Mouse (Mus musculus): ENCODE data around the gene Slc5a8. TPM values are rescaled to one million over a fixed set of nuclear protein-coding genes. Genes with fewer than 3 reads are reported as not detected.
A peak's percentile ranks its signal among the peaks of the same experiment; 100 is the strongest.

Slc5a8 gene
- polyA plus RNA-seq, 1 experiment from 2014 or later: 18.5 TPM

- peaks cover 7% of the 10 kb centered on the region for H3K4me1 ChIP-seq (ENCODE audit: insufficient read depth, low read length)
- no peak overlapping the region for H3K4me2 ChIP-seq (replicated peaks; ENCODE audit: low read depth, low read length)
- no peak overlapping the region for H3K9ac ChIP-seq (replicated peaks; ENCODE audit: low read length)
- no peak overlapping the region for H3K27ac ChIP-seq (ENCODE audit: low read length)
- WGBS: 80% methylated on average over 2 of the region's 2 CpGs
- no peak for ATAC-seq (ENCODE audit: low FRiP score, low TSS enrichment)
- no peaks in the 10 kb centered on the region for H3K36me3 ChIP-seq (ENCODE audit: insufficient read depth, low read length)
- no peak overlapping the region for H3K4me3 ChIP-seq (ENCODE audit: low read length)
- H3K9me3 ChIP-seq (ENCODE audit: low read length): 0 out of 2 replicates have a peak, but pooled peaks cover 3% of the 10 kb centered on the region
- H3K27me3 ChIP-seq (ENCODE audit: insufficient read depth, low read length): peaks cover 30% of the 10 kb centered on the region
Measured at GRCm38 (mm10) chr10:88883721-88884120, 2.1 kb upstream of the Slc5a8 start.

- Histone ChIP-seq H3K4me1 (ENCODE audit: insufficient read depth, low read length) (peaks cover 7% of the 10 kb centered on the region), H3K27ac (ENCODE audit: low read length) (no peak overlapping the region), H3K9ac (replicated peaks; ENCODE audit: low read length) (no peak overlapping the region), H3K4me3 (ENCODE audit: low read length) (no peak overlapping the region), H3K36me3 (ENCODE audit: insufficient read depth, low read length) (no peaks in the 10 kb centered on the region), H3K4me2 (replicated peaks; ENCODE audit: low read depth, low read length) (no peak overlapping the region), H3K9me3 (ENCODE audit: low read length) (0 out of 2 replicates have a peak, but pooled peaks cover 3% of the 10 kb centered on the region), H3K27me3 (ENCODE audit: insufficient read depth, low read length) (peaks cover 30% of the 10 kb centered on the region)
- ATAC-seq (ENCODE audit: low FRiP score, low TSS enrichment): no peak
- 76% methylated on average over 6 of the region's 6 CpGs for WGBS
Measured at GRCm38 (mm10) chr10:88884836-88885235, 956 bp upstream of the Slc5a8 start.

- H3K27ac ChIP-seq (ENCODE audit: low read length): no peak overlapping the region
- H3K4me1 ChIP-seq (ENCODE audit: insufficient read depth, low read length): peaks cover 7% of the 10 kb centered on the region
- WGBS: 1% methylated on average over 32 of the region's 32 CpGs
- H3K9ac ChIP-seq (replicated peaks; ENCODE audit: low read length): no peak overlapping the region
- peak overlapping the region; percentile 55 for H3K4me2 ChIP-seq (replicated peaks; ENCODE audit: low read depth, low read length)
- H3K4me3 ChIP-seq (ENCODE audit: low read length): peak overlapping the region; percentile 35
- 0 out of 2 replicates have a peak, but pooled peaks cover 3% of the 10 kb centered on the region for H3K9me3 ChIP-seq (ENCODE audit: low read length)
- no peaks in the 10 kb centered on the region for H3K36me3 ChIP-seq (ENCODE audit: insufficient read depth, low read length)
- H3K27me3 ChIP-seq (ENCODE audit: insufficient read depth, low read length): peaks cover 30% of the 10 kb centered on the region
- peak; percentile 42; the same call in 1 of the 2 replicates for ATAC-seq (ENCODE audit: low FRiP score, low TSS enrichment)
Measured at GRCm38 (mm10) chr10:88886114-88886513, 322 bp downstream of the Slc5a8 start.

- Histone ChIP-seq H3K36me3 (ENCODE audit: insufficient read depth, low read length) (no peaks in the 10 kb centered on the region), H3K27ac (ENCODE audit: low read length) (no peak overlapping the region), H3K9ac (replicated peaks; ENCODE audit: low read length) (no peak overlapping the region), H3K27me3 (ENCODE audit: insufficient read depth, low read length) (peaks cover 30% of the 10 kb centered on the region), H3K4me3 (ENCODE audit: low read length) (no peak overlapping the region), H3K4me2 (replicated peaks; ENCODE audit: low read depth, low read length) (no peak overlapping the region), H3K9me3 (ENCODE audit: low read length) (0 out of 2 replicates have a peak, but pooled peaks cover 3% of the 10 kb centered on the region), H3K4me1 (ENCODE audit: insufficient read depth, low read length) (peaks cover 7% of the 10 kb centered on the region)
- 63% methylated on average over 2 of the region's 2 CpGs for WGBS
- no peak for ATAC-seq (ENCODE audit: low FRiP score, low TSS enrichment)
Measured at GRCm38 (mm10) chr10:88888376-88888775, 2.6 kb downstream of the Slc5a8 start.

DNA sequence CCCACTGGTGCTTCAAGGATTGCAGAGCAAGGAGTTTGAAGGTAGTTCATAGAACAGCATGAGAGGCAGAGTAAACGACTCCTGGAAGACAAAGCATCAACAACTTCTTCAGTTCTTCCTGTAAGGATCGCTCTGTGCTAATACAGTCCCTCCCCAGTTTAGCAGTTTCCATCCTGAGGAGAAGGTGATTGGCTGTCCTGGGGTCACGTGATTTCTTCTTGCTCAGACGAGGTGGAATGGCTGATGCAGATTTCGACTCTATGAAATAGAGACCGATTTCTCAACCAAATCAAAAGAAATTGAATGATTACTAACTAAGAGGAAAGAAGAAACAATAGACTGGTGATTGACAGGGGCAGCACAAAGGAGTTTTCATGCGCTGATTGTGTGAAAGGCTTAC lies 5.6 kb downstream of the Slc5a8 start:
- Histone ChIP-seq H3K4me2 (replicated peaks; ENCODE audit: low read depth, low read length) (no peak overlapping the region), H3K27ac (ENCODE audit: low read length) (no peak overlapping the region), H3K9me3 (ENCODE audit: low read length) (peaks cover 4% of the 10 kb centered on the region; the same call in 1 of the 2 replicates), H3K27me3 (ENCODE audit: insufficient read depth, low read length) (peaks cover 10% of the 10 kb centered on the region), H3K36me3 (ENCODE audit: insufficient read depth, low read length) (no peaks in the 10 kb centered on the region), H3K4me3 (ENCODE audit: low read length) (no peak overlapping the region), H3K4me1 (ENCODE audit: insufficient read depth, low read length) (no peaks in the 10 kb centered on the region), H3K9ac (replicated peaks; ENCODE audit: low read length) (no peak overlapping the region)
- ATAC-seq (ENCODE audit: low FRiP score, low TSS enrichment): no peak
- WGBS: 82% methylated on average over 7 of the region's 7 CpGs

GRCm38 (mm10) chr10:88892560-88893087 lies 6.8 kb downstream of the Slc5a8 start:
- Histone ChIP-seq H3K36me3 (ENCODE audit: insufficient read depth, low read length) (no peaks in the 10 kb centered on the region), H3K4me1 (ENCODE audit: insufficient read depth, low read length) (no peaks in the 10 kb centered on the region), H3K27me3 (ENCODE audit: insufficient read depth, low read length) (no peaks in the 10 kb centered on the region), H3K9me3 (ENCODE audit: low read length) (peaks cover 4% of the 10 kb centered on the region; the same call in 1 of the 2 replicates), H3K4me2 (replicated peaks; ENCODE audit: low read depth, low read length) (no peak overlapping the region), H3K9ac (replicated peaks; ENCODE audit: low read length) (no peak overlapping the region), H3K27ac (ENCODE audit: low read length) (no peak overlapping the region), H3K4me3 (ENCODE audit: low read length) (no peak overlapping the region)
- no peak for ATAC-seq (ENCODE audit: low FRiP score, low TSS enrichment)
- 78% methylated on average over 8 of the region's 8 CpGs for WGBS

DNA sequence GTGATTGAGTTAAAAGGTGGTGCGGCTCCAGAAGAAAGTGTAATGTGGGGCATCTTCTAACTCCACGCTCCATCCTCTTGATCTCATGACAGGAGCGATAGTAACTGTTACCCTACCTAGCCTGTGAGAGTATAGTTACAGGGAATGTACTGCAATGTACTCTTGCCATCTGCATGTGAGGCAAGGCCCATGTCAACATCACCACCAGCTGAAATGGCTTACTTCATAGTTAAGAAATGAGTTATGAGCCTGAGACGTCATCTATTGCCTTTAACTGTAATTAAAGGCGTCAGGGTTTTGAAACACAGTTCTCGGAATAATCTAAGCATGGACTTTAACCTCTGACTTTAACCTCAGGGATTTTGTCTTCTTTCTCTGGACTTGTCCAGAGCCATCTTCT lies 11.2 kb downstream of the Slc5a8 start:
- no peaks in the 10 kb centered on the region for H3K4me1 ChIP-seq (ENCODE audit: insufficient read depth, low read length)
- no peak overlapping the region for H3K4me3 ChIP-seq (ENCODE audit: low read length)
- no peak overlapping the region for H3K27ac ChIP-seq (ENCODE audit: low read length)
- no peaks in the 10 kb centered on the region for H3K36me3 ChIP-seq (ENCODE audit: insufficient read depth, low read length)
- H3K27me3 ChIP-seq (ENCODE audit: insufficient read depth, low read length): no peaks in the 10 kb centered on the region
- WGBS: 76% methylated on average over 6 of the region's 6 CpGs
- H3K9ac ChIP-seq (replicated peaks; ENCODE audit: low read length): no peak overlapping the region
- H3K4me2 ChIP-seq (replicated peaks; ENCODE audit: low read depth, low read length): no peak overlapping the region
- no peak for ATAC-seq (ENCODE audit: low FRiP score, low TSS enrichment)
- H3K9me3 ChIP-seq (ENCODE audit: low read length): peaks cover 4% of the 10 kb centered on the region; the same call in 1 of the 2 replicates

DNA sequence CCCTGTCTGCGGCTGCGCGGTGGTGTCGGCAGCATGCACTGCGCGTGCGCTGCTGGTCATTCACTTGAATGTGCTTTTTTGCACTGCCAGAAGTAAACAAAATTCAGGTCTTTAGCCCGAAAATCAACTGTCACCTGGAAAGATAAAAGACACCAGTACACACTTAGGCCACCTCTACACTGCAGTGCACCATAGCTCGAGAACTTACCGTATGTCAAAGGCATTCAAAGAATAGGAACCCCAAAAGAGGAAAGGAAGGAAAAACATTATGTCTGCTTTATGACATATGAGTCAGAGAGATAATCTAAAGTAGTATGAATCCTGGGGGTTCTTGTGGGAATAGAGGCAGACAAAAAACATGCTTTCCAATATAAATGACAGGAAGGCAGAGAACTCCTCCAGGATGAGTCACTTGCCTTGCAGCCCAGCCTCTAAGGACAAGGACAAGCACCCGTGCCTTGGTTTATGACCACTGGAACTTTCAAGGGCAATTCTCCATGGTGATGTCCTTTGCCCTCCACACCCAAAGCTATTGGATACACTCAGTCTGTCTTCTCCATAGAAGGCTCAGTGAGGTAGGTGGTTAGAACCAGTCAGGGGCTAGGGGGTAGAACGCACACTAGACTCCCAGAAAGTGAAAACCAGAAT lies 64.0 kb downstream of the Slc5a8 start:
- no peaks in the 10 kb centered on the region for H3K36me3 ChIP-seq (ENCODE audit: insufficient read depth, low read length)
- H3K27me3 ChIP-seq (ENCODE audit: insufficient read depth, low read length): no peaks in the 10 kb centered on the region
- H3K27ac ChIP-seq (ENCODE audit: low read length): no peak overlapping the region
- H3K9me3 ChIP-seq (ENCODE audit: low read length): no peaks in the 10 kb centered on the region
- no peaks in the 10 kb centered on the region for H3K4me1 ChIP-seq (ENCODE audit: insufficient read depth, low read length)
- H3K4me2 ChIP-seq (replicated peaks; ENCODE audit: low read depth, low read length): no peak overlapping the region
- no peak overlapping the region for H3K9ac ChIP-seq (replicated peaks; ENCODE audit: low read length)
- H3K4me3 ChIP-seq (ENCODE audit: low read length): no peak overlapping the region
- WGBS: 88% methylated on average over 12 of the region's 12 CpGs
- no peak for ATAC-seq (ENCODE audit: low FRiP score, low TSS enrichment)

GRCm38 (mm10) chr10:88950297-88950653 lies 64.5 kb downstream of the Slc5a8 start:
- 80% methylated on average over 4 of the region's 4 CpGs for WGBS
- Histone ChIP-seq H3K9me3 (ENCODE audit: low read length) (no peaks in the 10 kb centered on the region), H3K27me3 (ENCODE audit: insufficient read depth, low read length) (no peaks in the 10 kb centered on the region), H3K9ac (replicated peaks; ENCODE audit: low read length) (no peak overlapping the region), H3K36me3 (ENCODE audit: insufficient read depth, low read length) (no peaks in the 10 kb centered on the region), H3K4me3 (ENCODE audit: low read length) (no peak overlapping the region), H3K4me2 (replicated peaks; ENCODE audit: low read depth, low read length) (no peak overlapping the region), H3K27ac (ENCODE audit: low read length) (no peak overlapping the region), H3K4me1 (ENCODE audit: insufficient read depth, low read length) (no peaks in the 10 kb centered on the region)
- ATAC-seq (ENCODE audit: low FRiP score, low TSS enrichment): no peak

DNA sequence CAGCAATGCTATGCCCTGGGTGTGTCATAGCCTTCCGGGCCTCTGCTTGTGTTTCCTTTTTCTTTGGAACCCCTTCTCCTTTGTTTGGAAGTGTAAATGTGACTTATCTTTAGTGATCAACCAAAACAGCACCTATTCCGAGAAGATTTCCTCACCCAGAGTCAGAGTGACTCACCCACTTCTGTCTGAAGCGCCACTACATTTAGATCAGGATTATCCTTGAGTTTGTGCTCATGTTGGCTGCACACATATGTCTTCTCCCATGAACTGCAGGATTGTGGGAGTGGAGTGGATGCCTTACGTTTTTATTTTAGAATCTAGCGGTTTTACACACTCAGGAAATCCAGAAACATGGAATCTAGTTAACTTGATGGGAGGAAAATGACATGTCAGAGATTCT lies 75.0 kb downstream of the Slc5a8 start:
- 73% methylated on average over 5 of the region's 5 CpGs for WGBS
- H3K9ac ChIP-seq (replicated peaks; ENCODE audit: low read length): no peak overlapping the region
- H3K27me3 ChIP-seq (ENCODE audit: insufficient read depth, low read length): no peaks in the 10 kb centered on the region
- no peaks in the 10 kb centered on the region for H3K4me1 ChIP-seq (ENCODE audit: insufficient read depth, low read length)
- no peak for ATAC-seq (ENCODE audit: low FRiP score, low TSS enrichment)
- H3K27ac ChIP-seq (ENCODE audit: low read length): no peak overlapping the region
- H3K4me3 ChIP-seq (ENCODE audit: low read length): no peak overlapping the region
- no peaks in the 10 kb centered on the region for H3K36me3 ChIP-seq (ENCODE audit: insufficient read depth, low read length)
- H3K9me3 ChIP-seq (ENCODE audit: low read length): no peaks in the 10 kb centered on the region
- H3K4me2 ChIP-seq (replicated peaks; ENCODE audit: low read depth, low read length): no peak overlapping the region

Measured in kidney, embryonic 16.5 days (tissue).